Mouse (Mus musculus): ENCODE data around the gene Cd4. TPM values are rescaled to one million over a fixed set of nuclear protein-coding genes. Genes with fewer than 3 reads are reported as not detected.

The Cd4 gene
- polyA plus RNA-seq (2012; ENCODE audit: low replicate concordance) = 8.6 and 14.1 TPM in 2 replicates

DNA sequence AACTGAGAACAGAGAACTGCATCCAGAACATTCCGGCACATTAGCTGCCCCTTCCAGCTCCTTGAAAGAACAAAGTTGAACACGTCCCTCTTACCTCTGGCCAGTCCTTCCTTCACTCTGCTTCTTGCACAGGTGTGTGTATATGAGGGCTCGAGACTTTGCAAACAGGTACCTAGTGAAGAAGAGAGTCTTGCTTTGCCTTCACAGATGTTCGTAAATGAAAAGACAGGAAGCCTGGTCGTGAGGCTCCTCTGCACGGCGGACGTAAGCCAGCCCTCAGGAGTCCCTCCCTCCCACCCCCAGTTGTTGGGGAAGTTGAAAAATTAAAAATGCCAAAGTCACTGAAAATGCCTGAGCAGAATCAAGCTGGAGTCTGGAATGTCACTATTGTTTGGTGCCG is at the start of gene Cd4:
Cd4 (minus strand) TSS at position 236 of the 400 bp plus-strand sequence.

DNA sequence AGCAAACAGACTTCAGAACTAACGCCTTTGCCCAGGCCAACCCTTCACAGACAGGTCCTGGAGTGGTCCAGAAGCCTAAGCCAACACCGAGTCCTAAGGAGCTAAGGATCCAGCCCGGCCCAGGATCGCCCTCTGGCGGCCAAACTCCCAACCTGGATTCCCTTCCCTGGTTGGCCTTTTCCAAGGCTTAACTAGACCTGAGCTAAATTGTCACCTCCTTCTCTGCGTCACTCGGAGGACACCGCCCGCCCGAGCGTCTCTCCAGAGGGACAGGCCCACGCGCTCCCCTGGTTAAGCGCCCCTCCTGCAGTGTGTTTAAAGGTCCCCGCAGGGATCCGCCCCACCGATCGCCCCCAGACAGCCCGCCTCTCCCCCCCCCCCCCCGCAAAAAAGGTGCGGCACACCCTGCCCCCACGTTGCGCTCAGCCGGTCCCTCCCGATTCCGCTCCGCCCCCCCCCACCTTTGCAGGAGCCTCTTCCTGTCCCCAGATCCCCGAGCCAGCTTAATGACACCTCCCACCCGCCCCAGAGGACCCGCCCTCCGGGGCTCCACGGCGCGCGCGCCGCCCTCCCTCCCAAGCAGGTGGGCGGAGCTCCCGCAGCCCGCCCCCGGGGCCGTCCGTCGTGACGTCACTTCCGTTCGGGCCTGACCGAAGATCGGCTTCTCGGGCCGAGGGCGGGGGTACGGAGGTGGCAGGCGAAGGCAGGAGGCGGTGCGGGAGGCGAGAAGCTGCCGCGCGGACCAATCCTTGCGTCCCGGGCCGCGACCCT is 42.9 kb upstream of the Cd4 start, which contains the start of gene Mlf2:
Mlf2 (plus strand) TSS at position 633 of the 771 bp plus-strand sequence.

DNA sequence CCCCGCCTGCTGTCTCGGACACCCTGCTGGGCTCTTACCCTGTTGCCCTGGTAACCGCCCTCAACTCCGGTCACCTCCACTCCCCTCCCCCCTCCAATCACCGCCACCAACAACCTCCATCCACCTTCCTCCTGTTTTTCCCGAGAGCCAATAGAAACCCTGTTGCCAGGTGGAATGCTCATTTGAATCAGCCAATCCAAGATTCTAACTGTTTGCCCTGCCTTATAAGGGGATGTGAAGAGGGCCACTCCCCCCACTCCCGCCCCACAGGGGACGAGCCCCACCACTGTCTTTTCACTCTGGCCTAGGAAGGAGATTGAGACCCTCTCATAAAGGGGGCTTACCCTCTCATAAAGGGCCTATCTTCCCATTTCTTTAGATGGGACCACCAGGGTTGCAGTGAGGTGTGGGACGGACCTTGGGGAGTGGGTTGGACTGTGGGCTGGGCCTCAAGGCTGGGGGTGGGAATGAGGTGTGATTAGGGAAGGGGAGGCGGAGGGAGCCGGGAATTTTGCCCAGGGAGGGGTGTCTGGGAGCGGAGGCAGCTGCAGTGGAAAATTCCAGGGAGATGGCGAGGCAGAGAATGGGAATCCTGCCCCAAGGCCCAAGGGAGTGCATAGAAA is 31.8 kb upstream of the Cd4 start, which contains the start of gene Ptms:
Ptms (minus strand) TSS at position 409 of the 623 bp plus-strand sequence.

DNA sequence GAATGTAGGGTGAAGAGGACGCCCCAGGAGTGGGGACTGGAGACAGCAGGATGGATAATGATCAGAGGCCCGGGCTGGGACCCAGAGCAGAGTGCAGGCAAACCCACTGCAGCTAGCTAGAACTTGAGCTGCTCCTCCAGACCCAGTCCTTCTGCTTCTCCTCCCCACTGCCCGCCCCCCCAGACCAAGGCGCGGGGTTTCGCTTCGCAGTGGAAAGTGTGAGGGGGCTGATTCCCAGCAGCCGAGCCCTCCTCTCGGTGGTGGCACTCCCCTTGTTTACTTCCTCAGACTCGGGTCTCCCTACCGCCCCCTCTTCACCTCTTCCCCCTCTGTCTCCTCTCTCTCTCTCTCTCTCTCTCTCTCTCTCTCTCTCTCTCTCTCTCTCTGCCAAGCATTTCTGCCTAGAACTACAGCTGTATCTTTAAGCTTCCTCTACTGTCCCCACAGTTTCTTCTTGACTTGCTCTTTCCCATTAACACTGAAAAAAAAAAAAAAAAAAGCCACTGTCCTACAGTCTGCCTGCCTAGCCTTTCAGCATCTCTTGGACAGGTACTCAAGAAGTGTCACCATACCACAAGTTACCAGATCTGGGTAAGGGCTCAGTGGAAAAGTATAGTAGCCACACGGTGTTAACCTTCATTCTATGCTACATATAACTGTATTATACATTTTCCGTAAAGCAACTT is 23.7 kb upstream of the Cd4 start, which contains the start of gene Lag3:
Lag3 (minus strand) TSS at position 173 of the 686 bp plus-strand sequence.

DNA sequence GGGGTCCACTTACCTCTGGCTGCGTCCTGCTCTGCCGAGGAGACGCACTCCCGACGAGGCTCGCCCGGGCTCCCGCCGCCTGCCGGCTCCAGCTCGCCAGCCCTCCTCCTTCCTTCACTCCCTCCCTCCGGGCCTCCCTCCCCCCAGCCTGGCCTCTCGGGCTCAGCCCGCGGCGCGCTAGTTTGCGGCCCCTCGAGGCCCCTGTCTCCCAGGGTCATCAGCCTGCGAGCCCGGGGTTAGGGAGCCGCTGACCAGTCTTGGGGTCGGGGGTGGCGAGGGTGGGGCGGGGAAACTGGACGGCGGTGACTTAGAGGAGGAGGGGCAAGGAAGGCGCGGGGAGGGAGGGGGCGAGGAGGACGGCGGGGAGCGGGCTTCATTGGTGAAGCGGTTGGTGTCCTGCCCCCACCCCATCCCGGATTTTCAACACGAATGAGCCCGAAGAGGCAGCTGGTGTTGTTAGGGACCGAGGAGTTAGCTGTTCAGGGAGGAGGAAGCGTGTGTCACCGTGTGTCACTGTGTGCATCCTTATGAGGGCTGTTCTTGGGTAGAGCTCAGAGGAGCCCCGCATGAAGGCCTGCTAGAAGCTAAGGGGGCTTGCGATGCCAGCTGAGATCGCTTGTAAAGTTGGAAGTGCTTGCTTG is 24.2 kb downstream of the Cd4 start, which contains the start of gene Gpr162:
Gpr162 (minus strand) TSS at position 326 of the 641 bp plus-strand sequence.

DNA sequence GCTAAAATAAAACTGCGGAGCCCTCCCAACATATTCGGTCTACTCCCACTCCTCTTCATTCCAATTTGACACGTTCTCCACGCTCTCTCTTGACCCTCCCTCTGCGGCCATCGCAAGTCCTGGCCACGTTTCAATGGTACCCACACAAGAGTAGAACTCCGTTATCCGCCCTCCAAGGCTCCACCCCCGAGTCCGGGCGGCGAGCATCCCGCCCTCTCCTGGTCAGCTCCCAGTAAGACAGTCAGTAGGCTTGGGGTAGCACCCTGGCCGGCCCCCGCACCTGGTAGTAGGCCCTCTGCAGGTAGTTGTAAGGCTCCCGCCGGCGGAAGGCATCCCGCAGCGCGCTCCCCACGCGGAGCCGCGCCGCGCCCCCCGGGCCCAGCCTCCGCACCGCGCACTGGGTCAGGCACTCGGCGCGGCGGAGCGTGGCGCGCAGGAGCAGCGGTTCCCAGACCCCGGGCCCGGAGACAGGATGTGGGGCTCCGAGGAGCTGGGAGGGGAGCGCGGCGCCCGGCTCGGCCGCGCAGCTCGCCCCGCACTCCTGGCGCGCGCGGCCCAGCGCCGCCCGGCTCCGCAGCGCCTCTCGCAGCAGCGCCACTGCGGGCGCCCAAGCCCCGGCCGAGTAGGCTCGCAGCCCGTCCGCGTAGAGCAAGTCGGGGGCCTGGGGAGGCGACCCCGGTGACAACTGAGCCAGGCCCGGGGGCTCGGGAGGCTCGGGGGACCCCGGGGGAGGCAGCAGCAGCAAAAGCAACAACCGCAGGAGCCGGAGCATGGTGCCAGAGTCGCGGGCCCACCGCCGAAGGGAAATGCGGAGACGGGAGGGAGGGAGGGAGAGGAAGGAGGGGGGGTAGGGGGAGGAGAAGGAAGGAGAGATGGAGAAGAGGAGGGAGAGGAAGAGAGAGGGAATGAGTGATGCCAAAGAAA is 30.8 kb downstream of the Cd4 start, which contains the start of gene P3h3:
P3h3 (minus strand) TSS at position 837 of the 924 bp plus-strand sequence.

DNA sequence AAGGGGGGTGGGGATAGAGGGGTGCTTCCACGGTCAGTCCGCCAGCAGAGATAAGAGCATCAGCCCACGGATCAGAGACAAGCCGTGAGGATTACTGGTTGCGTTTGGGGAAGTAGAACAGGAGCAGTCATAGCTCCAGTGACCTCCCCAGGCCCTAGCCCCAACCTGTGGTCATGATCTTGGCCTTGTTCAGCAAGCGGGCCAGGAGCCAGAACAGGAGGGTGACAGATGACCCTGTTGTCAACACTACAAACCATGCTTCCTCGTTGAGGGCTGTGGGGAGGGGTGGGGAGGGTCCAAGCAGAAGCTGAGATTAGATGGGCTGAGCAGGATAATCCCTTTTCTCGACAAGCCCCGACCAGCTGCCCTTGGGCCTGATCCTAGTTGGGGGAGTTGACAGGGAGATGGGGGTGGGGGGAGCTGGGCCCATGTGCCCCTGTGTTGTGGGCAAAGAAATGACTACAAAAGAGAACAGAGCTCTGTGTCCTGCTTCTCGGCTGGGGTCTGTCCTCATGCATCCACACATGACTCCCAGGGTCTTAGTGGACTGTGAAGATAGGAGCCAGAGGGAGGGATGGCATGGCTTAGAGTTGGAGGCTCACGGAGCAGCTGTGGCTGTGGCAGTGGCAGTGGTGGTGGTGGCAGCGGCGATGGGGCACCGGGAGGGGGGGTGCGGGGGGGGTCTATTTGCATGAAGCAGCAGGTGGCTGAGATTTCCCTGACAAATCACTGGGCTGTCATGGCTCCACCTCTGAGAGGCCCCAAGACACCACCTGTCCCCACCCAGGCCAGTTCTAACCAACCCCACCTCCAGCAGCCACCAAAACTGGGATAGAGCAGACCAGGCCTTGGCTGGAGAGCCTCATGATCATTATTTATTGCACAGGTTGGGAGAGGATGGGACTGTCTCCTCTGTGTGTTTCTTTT is 47.5 kb downstream of the Cd4 start, which contains the start of gene Gnb3:
Gnb3 (minus strand) TSS at position 35 of the 927 bp plus-strand sequence.

DNA sequence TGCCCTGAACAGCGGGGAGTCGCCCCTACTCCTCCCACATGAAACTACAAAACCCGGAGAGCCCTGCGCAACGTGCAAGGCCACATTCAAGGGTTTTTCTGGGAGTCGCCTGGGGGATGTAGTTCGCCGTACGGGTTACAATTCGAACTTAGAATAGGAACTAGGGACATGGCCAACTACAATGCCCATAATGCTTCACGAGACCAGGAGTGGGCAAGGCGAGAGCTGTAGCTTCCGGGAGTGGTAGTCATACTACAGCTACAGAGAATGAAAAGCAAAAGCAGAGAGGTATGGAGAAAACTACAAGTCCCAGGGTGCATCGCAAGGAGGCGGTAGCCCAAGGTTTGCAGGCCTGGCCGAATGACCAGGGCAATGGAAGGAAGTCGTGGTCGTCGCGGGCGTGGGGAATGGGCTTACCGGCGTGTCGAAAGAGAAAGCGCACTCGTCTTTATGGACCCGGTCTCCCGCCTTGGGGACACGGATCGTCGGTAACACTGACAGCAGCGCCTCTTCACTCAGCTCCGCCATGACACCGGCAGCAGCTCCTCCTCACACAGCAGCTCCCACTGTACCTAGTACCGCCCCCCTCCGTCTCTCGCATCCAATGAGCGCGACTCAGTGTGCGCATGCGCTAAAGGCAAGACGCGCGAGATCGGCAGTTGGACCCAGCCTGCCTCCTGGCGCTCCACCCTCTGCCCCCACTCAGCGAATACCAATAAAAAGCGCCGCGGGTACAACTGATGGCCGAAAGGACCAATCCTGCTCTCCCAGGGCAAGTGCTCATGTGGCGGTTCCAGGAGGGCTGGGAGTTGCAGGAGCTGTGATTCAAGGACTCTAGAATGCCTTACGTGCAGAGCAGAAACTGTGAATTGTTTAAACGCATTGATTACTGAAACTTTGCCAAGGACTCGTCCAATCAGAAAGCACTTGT is 58.9 kb downstream of the Cd4 start, which contains the start of the genes Usp5 and Cdca3:
Usp5 (minus strand) TSS at position 617 of the 931 bp plus-strand sequence.
Cdca3 (plus strand) TSS at position 680 of the 931 bp plus-strand sequence.

Other genes starting within 250 kb of the Cd4 start
- 181 and 313 TPM in 2 replicates for gene Lpcat3, start 225.2 kb downstream of the Cd4 start, polyA plus RNA-seq (2012; ENCODE audit: low replicate concordance)
- 121 and 214 TPM in 2 replicates for gene Emg1, start 176.0 kb downstream of the Cd4 start, polyA plus RNA-seq (2012; ENCODE audit: low replicate concordance)
- 176 and 319 TPM in 2 replicates for gene Phb2, start 175.9 kb downstream of the Cd4 start, polyA plus RNA-seq (2012; ENCODE audit: low replicate concordance)
- gene Ptpn6, start 149.5 kb downstream of the Cd4 start, polyA plus RNA-seq (2012; ENCODE audit: low replicate concordance) = 35.0 and 59.4 TPM in 2 replicates
- 14.7 and 16.6 TPM in 2 replicates for gene Grcc10, start 146.8 kb downstream of the Cd4 start, polyA plus RNA-seq (2012; ENCODE audit: low replicate concordance)
- gene Gm45234, start 132.2 kb downstream of the Cd4 start, polyA plus RNA-seq (2012; ENCODE audit: low replicate concordance) = 6.5 and 9.2 TPM in 2 replicates
- gene Atn1, start 131.7 kb downstream of the Cd4 start, polyA plus RNA-seq (2012; ENCODE audit: low replicate concordance) = 34.5 and 35.4 TPM in 2 replicates
- 0.11 and 0.80 TPM in 2 replicates for gene Eno2, start 118.5 kb downstream of the Cd4 start, polyA plus RNA-seq (2012; ENCODE audit: low replicate concordance)
- not detected in 2 replicates for gene Lrrc23, start 108.5 kb downstream of the Cd4 start, polyA plus RNA-seq (2012; ENCODE audit: low replicate concordance)
- gene Spsb2, start 79.6 kb downstream of the Cd4 start, polyA plus RNA-seq (2012; ENCODE audit: low replicate concordance) = 6.3 and 9.8 TPM in 2 replicates
- gene Tpi1, start 73.9 kb downstream of the Cd4 start, polyA plus RNA-seq (2012; ENCODE audit: low replicate concordance) = 16.7 and 65.2 TPM in 2 replicates
- gene Usp5, start 58.7 kb downstream of the Cd4 start, polyA plus RNA-seq (2012; ENCODE audit: low replicate concordance) = 22.3 and 54.7 TPM in 2 replicates
- 62.0 and 80.4 TPM in 2 replicates for gene Cdca3, start 58.7 kb downstream of the Cd4 start, polyA plus RNA-seq (2012; ENCODE audit: low replicate concordance)
- gene Gnb3, start 47.9 kb downstream of the Cd4 start, polyA plus RNA-seq (2012; ENCODE audit: low replicate concordance) = not detected in 2 replicates
- 1.2 and 1.6 TPM in 2 replicates for gene P3h3, start 30.5 kb downstream of the Cd4 start, polyA plus RNA-seq (2012; ENCODE audit: low replicate concordance)
- gene Gpr162, start 24.2 kb downstream of the Cd4 start, polyA plus RNA-seq (2012; ENCODE audit: low replicate concordance) = 0.41 and 1.1 TPM in 2 replicates
- 15.5 and 17.2 TPM in 2 replicates for gene Lag3, start 23.5 kb upstream of the Cd4 start, polyA plus RNA-seq (2012; ENCODE audit: low replicate concordance)
- 272 and 614 TPM in 2 replicates for gene Ptms, start 31.9 kb upstream of the Cd4 start, polyA plus RNA-seq (2012; ENCODE audit: low replicate concordance)
- 197 and 222 TPM in 2 replicates for gene Mlf2, start 43.2 kb upstream of the Cd4 start, polyA plus RNA-seq (2012; ENCODE audit: low replicate concordance)
- 25.6 and 40.3 TPM in 2 replicates for gene Cops7a, start 77.3 kb upstream of the Cd4 start, polyA plus RNA-seq (2012; ENCODE audit: low replicate concordance)
- 16.7 and 36.1 TPM in 2 replicates for gene Pianp, start 108.5 kb upstream of the Cd4 start, polyA plus RNA-seq (2012; ENCODE audit: low replicate concordance)
- gene Zfp384, start 120.9 kb upstream of the Cd4 start, polyA plus RNA-seq (2012; ENCODE audit: low replicate concordance) = 40.4 and 66.4 TPM in 2 replicates
- gene Ing4, start 151.5 kb upstream of the Cd4 start, polyA plus RNA-seq (2012; ENCODE audit: low replicate concordance) = 8.1 and 12.1 TPM in 2 replicates
- 7.7 and 14.0 TPM in 2 replicates for gene Acrbp, start 161.5 kb upstream of the Cd4 start, polyA plus RNA-seq (2012; ENCODE audit: low replicate concordance)
- gene Lpar5, start 179.7 kb upstream of the Cd4 start, polyA plus RNA-seq (2012; ENCODE audit: low replicate concordance) = 1.7 and 4.5 TPM in 2 replicates
- gene Chd4, start 207.8 kb upstream of the Cd4 start, polyA plus RNA-seq (2012; ENCODE audit: low replicate concordance) = 91.9 and 132 TPM in 2 replicates
- gene Nop2, start 243.7 kb upstream of the Cd4 start, polyA plus RNA-seq (2012; ENCODE audit: low replicate concordance) = 22.6 and 92.7 TPM in 2 replicates

Data from leukemia stem cell, adult 10-12 weeks (primary cell).